Mouse (Mus musculus): ENCODE results near the gene Clcn7. TPM values are rescaled to one million over a fixed set of nuclear protein-coding genes. Genes with fewer than 3 reads are reported as not detected.

The Clcn7 gene
- total and polyA plus RNA-seq, 3 experiments: 10.9 to 16.4 TPM; not detected in 1

DNA sequence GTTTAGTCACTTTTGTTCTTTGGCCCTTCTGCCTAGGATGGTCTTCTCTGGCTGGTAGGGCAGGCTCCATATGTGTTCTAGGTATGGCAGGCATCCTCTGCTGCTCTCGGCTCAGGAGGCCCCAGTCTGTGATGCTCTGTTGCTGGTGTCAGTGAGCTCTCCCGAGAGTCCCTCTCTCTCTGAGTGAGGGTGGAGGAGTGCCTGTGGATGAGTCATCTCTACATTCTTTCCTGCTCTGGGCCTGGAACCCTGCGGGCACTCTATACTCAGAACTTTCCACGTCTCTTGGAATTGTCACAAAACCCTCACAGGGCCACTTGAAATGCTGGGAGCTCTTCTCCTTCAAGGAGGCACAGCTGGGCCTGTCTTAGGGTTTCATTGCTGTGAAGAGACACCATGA, 78.5 kb downstream of the Clcn7 start:
- DNase-seq (ENCODE audit: low read depth, low spot score): no peak
- Histone ChIP-seq H3K36me3 (ENCODE audit: control insufficient read depth in 1 of 2, insufficient read depth in 2 of 2, low read length in 2 of 2) (peaks cover 0 to 6% of the 10 kb centered on the region in 2 experiments; a peak in 1 of 4 replicates), H3K9me3 (replicated peaks; ENCODE audit: insufficient read depth, low read length) (no peaks in the 10 kb centered on the region), H3K4me3 (ENCODE audit: control insufficient read depth in 1 of 2, insufficient read depth in 1 of 2, low read depth in 2 of 2, low read length in 2 of 2) (no peak overlapping the region), H3K9ac (ENCODE audit: control insufficient read depth, low read depth, low read length, poor library complexity, severe bottlenecking) (no peak overlapping the region), H3K79me2 (ENCODE audit: control insufficient read depth, insufficient read depth, low read length, poor library complexity) (no peaks in the 10 kb centered on the region), H3K4me1 (ENCODE audit: control insufficient read depth in 1 of 2, insufficient read depth in 2 of 2, low read length in 2 of 2) (no peaks in the 10 kb centered on the region), H3K27me3 (ENCODE audit: control insufficient read depth in 1 of 2, insufficient read depth in 2 of 2, low read length in 2 of 2) (no peaks in the 10 kb centered on the region), H3K27ac (ENCODE audit: control insufficient read depth, low read depth, low read length) (no peak overlapping the region)
- TF ChIP-seq MEF2A (IDR thresholded peaks at IDR 0.05; ENCODE audit: extremely low read depth, insufficient replicate concordance, low read depth, low read length, poor library complexity, severe bottlenecking) (no peak), KAT2A (conservative IDR thresholded peaks at IDR 0.05; ENCODE audit: low read depth, low read length) (no peak), USF2 (IDR thresholded peaks at IDR 0.05; ENCODE audit: borderline replicate concordance in 1 of 2, insufficient read depth in 1 of 2, low read depth in 1 of 2, low read length in 2 of 2) (no peak), SMC3 (IDR thresholded peaks at IDR 0.05; ENCODE audit: low read depth, low read length) (no peak)

Other genes starting within 250 kb of the Clcn7 start
- gene Nubp2, start 247.0 kb upstream of the Clcn7 start, total RNA-seq (2012; rRNA removed): 109 and 141 TPM in 2 replicates
- gene Nubp2, start 247.0 kb upstream of the Clcn7 start, polyA plus RNA-seq (2012; ENCODE audit: insufficient read depth in 1 of 2, insufficient read length in 2 of 2, low read depth in 1 of 2, low replicate concordance in 2 of 2, missing spikeins in 1 of 2): 100 to 1,000 TPM in 1 of 2 experiments, not detected in 1; 191 TPM
- 27.2 and 34.5 TPM in 2 replicates for gene Spsb3, start 246.7 kb upstream of the Clcn7 start, total RNA-seq (2012; rRNA removed)
- gene Spsb3, start 246.7 kb upstream of the Clcn7 start, polyA plus RNA-seq (2012; ENCODE audit: insufficient read depth in 1 of 2, insufficient read length in 2 of 2, low read depth in 1 of 2, low replicate concordance in 2 of 2, missing spikeins in 1 of 2): 10 to 100 TPM in 1 of 2 experiments, not detected in 1; 30.2 TPM
- gene Eme2, start 238.3 kb upstream of the Clcn7 start, total RNA-seq (2012; rRNA removed): 19.5 and 26.8 TPM in 2 replicates
- 10 to 100 TPM in 1 of 2 experiments, not detected in 1; 15.1 TPM for gene Eme2, start 238.3 kb upstream of the Clcn7 start, polyA plus RNA-seq (2012; ENCODE audit: insufficient read depth in 1 of 2, insufficient read length in 2 of 2, low read depth in 1 of 2, low replicate concordance in 2 of 2, missing spikeins in 1 of 2)
- gene Mrps34, start 238.3 kb upstream of the Clcn7 start, total RNA-seq (2012; rRNA removed): 60.1 and 74.8 TPM in 2 replicates
- gene Mrps34, start 238.3 kb upstream of the Clcn7 start, polyA plus RNA-seq (2012; ENCODE audit: insufficient read depth in 1 of 2, insufficient read length in 2 of 2, low read depth in 1 of 2, low replicate concordance in 2 of 2, missing spikeins in 1 of 2): 10 to 100 TPM in 1 of 2 experiments, not detected in 1; 82.0 TPM
- 24.4 and 29.1 TPM in 2 replicates for gene Nme3, start 236.9 kb upstream of the Clcn7 start, total RNA-seq (2012; rRNA removed)
- 10 to 100 TPM in 1 of 2 experiments, not detected in 1; 22.1 TPM for gene Nme3, start 236.9 kb upstream of the Clcn7 start, polyA plus RNA-seq (2012; ENCODE audit: insufficient read depth in 1 of 2, insufficient read length in 2 of 2, low read depth in 1 of 2, low replicate concordance in 2 of 2, missing spikeins in 1 of 2)
- 16.9 and 22.8 TPM in 2 replicates for gene Mapk8ip3, start 196.4 kb upstream of the Clcn7 start, total RNA-seq (2012; rRNA removed)
- gene Mapk8ip3, start 196.4 kb upstream of the Clcn7 start, polyA plus RNA-seq (2012; ENCODE audit: insufficient read depth in 1 of 2, insufficient read length in 2 of 2, low read depth in 1 of 2, low replicate concordance in 2 of 2, missing spikeins in 1 of 2): 10 to 100 TPM in 1 of 2 experiments, not detected in 1; 44.5 TPM
- 31.7 and 35.5 TPM in 2 replicates for gene Jpt2, start 172.7 kb upstream of the Clcn7 start, total RNA-seq (2012; rRNA removed)
- gene Jpt2, start 172.7 kb upstream of the Clcn7 start, polyA plus RNA-seq (2012; ENCODE audit: insufficient read depth in 1 of 2, insufficient read length in 2 of 2, low read depth in 1 of 2, low replicate concordance in 2 of 2, missing spikeins in 1 of 2): 10 to 100 TPM in 1 of 2 experiments, not detected in 1; 40.9 TPM
- gene Cramp1l, start 117.6 kb upstream of the Clcn7 start, total RNA-seq (2012; rRNA removed): 2.4 TPM in 2 replicates
- 1 to 10 TPM in 1 of 2 experiments, not detected in 1; 5.1 TPM for gene Cramp1l, start 117.6 kb upstream of the Clcn7 start, polyA plus RNA-seq (2012; ENCODE audit: insufficient read depth in 1 of 2, insufficient read length in 2 of 2, low read depth in 1 of 2, low replicate concordance in 2 of 2, missing spikeins in 1 of 2)
- 3.4 and 4.3 TPM in 2 replicates for gene Ift140, start 117.3 kb upstream of the Clcn7 start, total RNA-seq (2012; rRNA removed)
- 1 to 10 TPM in 1 of 2 experiments, not detected in 1; 9.0 TPM for gene Ift140, start 117.3 kb upstream of the Clcn7 start, polyA plus RNA-seq (2012; ENCODE audit: insufficient read depth in 1 of 2, insufficient read length in 2 of 2, low read depth in 1 of 2, low replicate concordance in 2 of 2, missing spikeins in 1 of 2)
- gene Tmem204, start 49.8 kb upstream of the Clcn7 start, total RNA-seq (2012; rRNA removed): not detected in 2 replicates
- gene Tmem204, start 49.8 kb upstream of the Clcn7 start, polyA plus RNA-seq (2012; ENCODE audit: insufficient read depth in 1 of 2, insufficient read length in 2 of 2, low read depth in 1 of 2, low replicate concordance in 2 of 2, missing spikeins in 1 of 2): under 1 TPM in 1 of 2 experiments, not detected in 1; 0.10 TPM
- 15.3 and 20.0 TPM in 2 replicates for gene Telo2, start 17.4 kb upstream of the Clcn7 start, total RNA-seq (2012; rRNA removed)
- gene Telo2, start 17.4 kb upstream of the Clcn7 start, polyA plus RNA-seq (2012; ENCODE audit: insufficient read depth in 1 of 2, insufficient read length in 2 of 2, low read depth in 1 of 2, low replicate concordance in 2 of 2, missing spikeins in 1 of 2): 10 to 100 TPM in 1 of 2 experiments, not detected in 1; 20.9 TPM
- not detected in 2 replicates for gene Ptx4, start 12.6 kb upstream of the Clcn7 start, total RNA-seq (2012; rRNA removed)
- not detected for gene Ptx4, start 12.6 kb upstream of the Clcn7 start, polyA plus RNA-seq (2012; ENCODE audit: insufficient read depth in 1 of 2, insufficient read length in 2 of 2, low read depth in 1 of 2, low replicate concordance in 2 of 2, missing spikeins in 1 of 2)
- 0.10 and 0.12 TPM in 2 replicates for gene Ccdc154, start 29.1 kb downstream of the Clcn7 start, total RNA-seq (2012; rRNA removed)
- under 1 TPM in 1 of 2 experiments, not detected in 1; 0.19 TPM for gene Ccdc154, start 29.1 kb downstream of the Clcn7 start, polyA plus RNA-seq (2012; ENCODE audit: insufficient read depth in 1 of 2, insufficient read length in 2 of 2, low read depth in 1 of 2, low replicate concordance in 2 of 2, missing spikeins in 1 of 2)
- gene Gm38655, start 42.1 kb downstream of the Clcn7 start, total RNA-seq (2012; rRNA removed): not detected in 2 replicates
- not detected for gene Gm38655, start 42.1 kb downstream of the Clcn7 start, polyA plus RNA-seq (2012; ENCODE audit: insufficient read depth in 1 of 2, insufficient read length in 2 of 2, low read depth in 1 of 2, low replicate concordance in 2 of 2, missing spikeins in 1 of 2)
- gene BC003965, start 51.2 kb downstream of the Clcn7 start, total RNA-seq (2012; rRNA removed): 19.8 and 22.0 TPM in 2 replicates
- 10 to 100 TPM in 1 of 2 experiments, not detected in 1; 29.2 TPM for gene BC003965, start 51.2 kb downstream of the Clcn7 start, polyA plus RNA-seq (2012; ENCODE audit: insufficient read depth in 1 of 2, insufficient read length in 2 of 2, low read depth in 1 of 2, low replicate concordance in 2 of 2, missing spikeins in 1 of 2)
- gene Unkl, start 55.0 kb downstream of the Clcn7 start, total RNA-seq (2012; rRNA removed): 16.6 and 18.0 TPM in 2 replicates
- 10 to 100 TPM in 1 of 2 experiments, not detected in 1; 42.4 TPM for gene Unkl, start 55.0 kb downstream of the Clcn7 start, polyA plus RNA-seq (2012; ENCODE audit: insufficient read depth in 1 of 2, insufficient read length in 2 of 2, low read depth in 1 of 2, low replicate concordance in 2 of 2, missing spikeins in 1 of 2)
- 7.7 and 8.7 TPM in 2 replicates for gene Gnptg, start 106.7 kb downstream of the Clcn7 start, total RNA-seq (2012; rRNA removed)
- 10 to 100 TPM in 1 of 2 experiments, not detected in 1; 10.8 TPM for gene Gnptg, start 106.7 kb downstream of the Clcn7 start, polyA plus RNA-seq (2012; ENCODE audit: insufficient read depth in 1 of 2, insufficient read length in 2 of 2, low read depth in 1 of 2, low replicate concordance in 2 of 2, missing spikeins in 1 of 2)
- 35.2 and 37.4 TPM in 2 replicates for gene Tsr3, start 106.8 kb downstream of the Clcn7 start, total RNA-seq (2012; rRNA removed)
- 10 to 100 TPM in 1 of 2 experiments, not detected in 1; 50.5 TPM for gene Tsr3, start 106.8 kb downstream of the Clcn7 start, polyA plus RNA-seq (2012; ENCODE audit: insufficient read depth in 1 of 2, insufficient read length in 2 of 2, low read depth in 1 of 2, low replicate concordance in 2 of 2, missing spikeins in 1 of 2)
- 0.08 and 0.13 TPM in 2 replicates for gene Baiap3, start 123.0 kb downstream of the Clcn7 start, total RNA-seq (2012; rRNA removed)
- gene Baiap3, start 123.0 kb downstream of the Clcn7 start, polyA plus RNA-seq (2012; ENCODE audit: insufficient read depth in 1 of 2, insufficient read length in 2 of 2, low read depth in 1 of 2, low replicate concordance in 2 of 2, missing spikeins in 1 of 2): under 1 TPM in 1 of 2 experiments, not detected in 1; 0.14 TPM
- gene Ube2i, start 141.2 kb downstream of the Clcn7 start, total RNA-seq (2012; rRNA removed): 457 and 464 TPM in 2 replicates
- 100 to 1,000 TPM in 1 of 2 experiments, not detected in 1; 564 TPM for gene Ube2i, start 141.2 kb downstream of the Clcn7 start, polyA plus RNA-seq (2012; ENCODE audit: insufficient read depth in 1 of 2, insufficient read length in 2 of 2, low read depth in 1 of 2, low replicate concordance in 2 of 2, missing spikeins in 1 of 2)
- not detected in 2 replicates for gene Prss34, start 165.0 kb downstream of the Clcn7 start, total RNA-seq (2012; rRNA removed)
- not detected for gene Prss34, start 165.0 kb downstream of the Clcn7 start, polyA plus RNA-seq (2012; ENCODE audit: insufficient read depth in 1 of 2, insufficient read length in 2 of 2, low read depth in 1 of 2, low replicate concordance in 2 of 2, missing spikeins in 1 of 2)
- gene Prss28, start 175.3 kb downstream of the Clcn7 start, total RNA-seq (2012; rRNA removed): not detected in 2 replicates
- gene Prss28, start 175.3 kb downstream of the Clcn7 start, polyA plus RNA-seq (2012; ENCODE audit: insufficient read depth in 1 of 2, insufficient read length in 2 of 2, low read depth in 1 of 2, low replicate concordance in 2 of 2, missing spikeins in 1 of 2): not detected
- gene Prss29, start 185.3 kb downstream of the Clcn7 start, total RNA-seq (2012; rRNA removed): not detected in 2 replicates
- not detected for gene Prss29, start 185.3 kb downstream of the Clcn7 start, polyA plus RNA-seq (2012; ENCODE audit: insufficient read depth in 1 of 2, insufficient read length in 2 of 2, low read depth in 1 of 2, low replicate concordance in 2 of 2, missing spikeins in 1 of 2)
- gene Tpsab1, start 212.2 kb downstream of the Clcn7 start, total RNA-seq (2012; rRNA removed): not detected in 2 replicates
- not detected for gene Tpsab1, start 212.2 kb downstream of the Clcn7 start, polyA plus RNA-seq (2012; ENCODE audit: insufficient read depth in 1 of 2, insufficient read length in 2 of 2, low read depth in 1 of 2, low replicate concordance in 2 of 2, missing spikeins in 1 of 2)
- gene Tpsb2, start 232.9 kb downstream of the Clcn7 start, total RNA-seq (2012; rRNA removed): not detected in 2 replicates
- gene Tpsb2, start 232.9 kb downstream of the Clcn7 start, polyA plus RNA-seq (2012; ENCODE audit: insufficient read depth in 1 of 2, insufficient read length in 2 of 2, low read depth in 1 of 2, low replicate concordance in 2 of 2, missing spikeins in 1 of 2): not detected
- not detected in 2 replicates for gene Tpsg1, start 235.9 kb downstream of the Clcn7 start, total RNA-seq (2012; rRNA removed)
- gene Tpsg1, start 235.9 kb downstream of the Clcn7 start, polyA plus RNA-seq (2012; ENCODE audit: insufficient read depth in 1 of 2, insufficient read length in 2 of 2, low read depth in 1 of 2, low replicate concordance in 2 of 2, missing spikeins in 1 of 2): not detected